Mouse (Mus musculus): Measurements from ENCODE around the gene A230050P20Rik. TPM values are rescaled to one million over a fixed set of nuclear protein-coding genes. Genes with fewer than 3 reads are reported as not detected.

A230050P20Rik gene
- polyA plus RNA-seq, 1 experiment from 2014 or later: 2.7 TPM

DNA sequence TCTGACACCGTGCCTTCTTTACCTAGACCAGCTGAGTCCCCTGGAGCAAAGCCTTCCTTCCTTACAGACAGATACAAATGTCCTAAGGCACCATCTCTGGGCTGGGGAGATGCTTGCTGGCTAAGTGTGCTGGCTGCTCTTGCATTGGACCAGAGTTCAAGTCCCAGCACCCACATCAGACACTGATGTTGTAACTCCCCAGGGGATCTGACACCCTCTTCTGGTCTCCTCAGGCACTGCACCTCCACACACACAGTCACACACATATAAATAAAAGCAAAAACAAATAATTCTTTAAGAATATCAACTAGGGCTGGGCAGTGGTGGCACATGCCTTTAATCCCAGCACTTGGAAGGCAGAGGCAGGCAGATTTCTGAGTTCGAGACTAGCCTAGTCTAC, 18.3 kb upstream of the A230050P20Rik start:
- Histone ChIP-seq H3K4me1 (replicated peaks) (no peaks in the 10 kb centered on the region), H3K9me3 (no peaks in the 10 kb centered on the region), H3K9ac (no peak overlapping the region), H3K27ac (replicated peaks) (no peak overlapping the region), H3K4me2 (no peak overlapping the region), H3K36me3 (no peaks in the 10 kb centered on the region), H3K4me3 (no peak overlapping the region), H3K27me3 (no peaks in the 10 kb centered on the region; the same call in 1 of the 2 replicates)
- WGBS: 85% methylated on average over 2 of the region's 2 CpGs
- ATAC-seq (ENCODE audit: low read depth): no peak

DNA sequence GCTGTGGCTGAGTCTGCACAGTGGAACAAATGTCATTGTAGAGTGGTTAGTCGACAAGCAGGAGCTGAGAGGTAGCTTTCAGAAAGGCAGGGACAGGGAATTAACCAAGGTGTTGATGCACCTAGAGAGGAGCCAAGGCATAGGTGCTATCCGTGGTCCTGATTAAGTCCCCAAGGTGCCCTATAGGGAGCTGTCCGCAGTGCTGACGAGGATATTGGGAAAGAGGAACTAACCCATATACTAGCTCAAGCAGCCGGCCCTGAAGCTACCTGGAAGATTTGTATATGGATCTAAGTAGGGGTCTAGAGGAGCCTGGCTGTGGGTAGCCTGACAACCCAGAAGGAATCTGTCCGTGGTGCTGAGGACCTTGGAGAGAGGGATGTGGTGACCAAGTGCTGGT, 11.3 kb upstream of the A230050P20Rik start:
- Histone ChIP-seq H3K9me3 (no peaks in the 10 kb centered on the region), H3K9ac (no peak overlapping the region), H3K4me2 (no peak overlapping the region), H3K4me3 (no peak overlapping the region), H3K4me1 (replicated peaks) (no peaks in the 10 kb centered on the region), H3K27ac (replicated peaks) (no peak overlapping the region), H3K36me3 (no peaks in the 10 kb centered on the region), H3K27me3 (peaks cover 8% of the 10 kb centered on the region)
- no peak for ATAC-seq (ENCODE audit: low read depth)
- 15% methylated on average over 6 of the region's 6 CpGs for WGBS

DNA sequence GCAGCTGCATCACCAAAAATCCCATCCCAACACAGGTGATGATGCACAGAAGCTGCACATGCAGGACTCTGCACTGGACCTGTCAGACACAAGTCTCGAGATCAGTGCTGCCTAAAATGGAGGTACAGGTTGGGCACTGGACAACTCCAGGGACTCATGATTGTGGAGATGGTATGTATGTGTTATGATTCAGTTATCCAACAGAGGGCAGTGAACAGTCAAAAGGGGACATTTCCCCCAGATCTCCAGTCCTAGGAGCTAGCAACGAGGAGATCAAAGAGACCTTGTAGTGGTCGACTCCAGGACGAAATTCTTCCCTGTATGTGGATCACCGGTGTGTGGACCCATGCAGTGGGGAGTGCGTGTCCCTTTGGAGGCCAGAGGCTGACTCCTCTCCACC, 8.5 kb upstream of the A230050P20Rik start:
- H3K4me3 ChIP-seq: no peak overlapping the region
- no peaks in the 10 kb centered on the region for H3K36me3 ChIP-seq
- H3K9me3 ChIP-seq: no peaks in the 10 kb centered on the region
- peaks cover 8% of the 10 kb centered on the region for H3K27me3 ChIP-seq
- H3K4me2 ChIP-seq: no peak overlapping the region
- H3K4me1 ChIP-seq (replicated peaks): no peaks in the 10 kb centered on the region
- no peak overlapping the region for H3K9ac ChIP-seq
- WGBS: 53% methylated on average over 6 of the region's 6 CpGs
- no peak for ATAC-seq (ENCODE audit: low read depth)
- no peak overlapping the region for H3K27ac ChIP-seq (replicated peaks)

DNA sequence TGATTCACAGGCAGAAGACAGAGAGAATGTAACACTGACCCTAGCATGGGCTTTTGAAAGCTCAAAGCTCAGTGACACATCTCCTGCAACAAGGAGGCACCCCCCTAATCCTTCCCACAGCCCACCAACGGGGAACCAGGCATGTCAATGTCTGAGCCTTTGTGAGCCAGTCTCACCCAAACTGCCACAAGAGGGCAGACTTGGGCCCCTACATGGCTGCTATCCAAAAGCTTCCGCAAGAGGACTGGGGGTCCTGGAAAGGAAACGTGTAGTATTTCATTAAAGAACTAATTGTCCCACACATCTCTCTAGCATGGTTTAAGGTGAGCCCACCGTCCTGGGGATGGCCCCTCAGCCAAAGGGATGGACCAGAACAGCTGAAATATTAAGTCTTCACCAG, 6.6 kb upstream of the A230050P20Rik start:
- no peak overlapping the region for H3K4me3 ChIP-seq
- H3K4me2 ChIP-seq: no peak overlapping the region
- 9% methylated on average over 4 of the region's 4 CpGs for WGBS
- H3K9ac ChIP-seq: no peak overlapping the region
- H3K27ac ChIP-seq (replicated peaks): no peak overlapping the region
- H3K9me3 ChIP-seq: no peaks in the 10 kb centered on the region
- H3K4me1 ChIP-seq (replicated peaks): no peaks in the 10 kb centered on the region
- ATAC-seq (ENCODE audit: low read depth): no peak
- peaks cover 13% of the 10 kb centered on the region for H3K27me3 ChIP-seq
- no peaks in the 10 kb centered on the region for H3K36me3 ChIP-seq

DNA sequence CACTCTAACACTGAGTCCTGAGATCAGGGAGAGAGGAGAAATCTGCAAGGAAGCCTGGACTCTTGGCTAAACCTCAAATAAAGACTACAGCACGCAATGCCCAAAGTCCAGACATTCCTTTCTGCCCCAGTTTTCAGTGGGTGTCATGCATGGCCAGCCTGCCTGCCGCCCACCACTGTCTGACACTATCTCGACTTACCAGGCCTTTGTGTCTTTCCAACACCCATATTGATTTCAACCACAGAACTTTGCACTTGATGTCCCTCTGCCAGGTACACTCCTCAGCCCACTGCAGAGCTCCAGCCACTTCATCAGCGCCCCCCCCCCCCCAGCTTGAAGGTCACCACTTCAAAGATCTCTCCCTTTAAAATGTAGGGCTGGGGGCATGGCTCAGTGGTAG, 6.2 kb upstream of the A230050P20Rik start:
- H3K4me1 ChIP-seq (replicated peaks): no peaks in the 10 kb centered on the region
- H3K9ac ChIP-seq: no peak overlapping the region
- no peak for ATAC-seq (ENCODE audit: low read depth)
- H3K36me3 ChIP-seq: no peaks in the 10 kb centered on the region
- no peak overlapping the region for H3K4me2 ChIP-seq
- no peak overlapping the region for H3K4me3 ChIP-seq
- WGBS: 56% methylated on average over 4 of the region's 4 CpGs
- H3K27me3 ChIP-seq: peaks cover 17% of the 10 kb centered on the region
- no peak overlapping the region for H3K27ac ChIP-seq (replicated peaks)
- H3K9me3 ChIP-seq: no peaks in the 10 kb centered on the region

DNA sequence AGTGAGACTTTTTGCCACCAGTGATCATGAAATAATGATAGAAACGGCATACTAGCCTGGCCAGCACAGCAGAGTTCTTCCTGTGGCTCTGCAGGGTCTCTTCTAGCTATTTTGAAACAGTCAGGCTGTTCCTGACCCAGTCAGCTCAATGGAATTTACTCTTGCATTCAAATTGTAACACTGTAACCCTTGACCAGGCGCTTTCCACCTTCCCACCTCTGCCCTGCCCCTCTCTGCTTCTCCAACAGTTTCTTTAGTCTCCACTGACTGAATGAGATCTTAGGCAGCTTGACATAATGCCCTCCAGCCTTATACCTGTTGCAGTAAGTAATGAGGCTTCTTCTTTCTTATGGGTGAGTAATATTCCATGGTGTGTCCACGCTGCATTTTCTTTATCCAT, 1.6 kb upstream of the A230050P20Rik start:
- Histone ChIP-seq H3K9me3 (no peaks in the 10 kb centered on the region), H3K4me3 (no peak overlapping the region), H3K4me1 (replicated peaks) (peaks cover 6% of the 10 kb centered on the region), H3K9ac (no peak overlapping the region), H3K27me3 (peaks cover 51% of the 10 kb centered on the region), H3K36me3 (no peaks in the 10 kb centered on the region), H3K4me2 (no peak overlapping the region), H3K27ac (replicated peaks) (no peak overlapping the region)
- WGBS: 40% methylated on average over 3 of the region's 3 CpGs
- ATAC-seq (ENCODE audit: low read depth): no peak

DNA sequence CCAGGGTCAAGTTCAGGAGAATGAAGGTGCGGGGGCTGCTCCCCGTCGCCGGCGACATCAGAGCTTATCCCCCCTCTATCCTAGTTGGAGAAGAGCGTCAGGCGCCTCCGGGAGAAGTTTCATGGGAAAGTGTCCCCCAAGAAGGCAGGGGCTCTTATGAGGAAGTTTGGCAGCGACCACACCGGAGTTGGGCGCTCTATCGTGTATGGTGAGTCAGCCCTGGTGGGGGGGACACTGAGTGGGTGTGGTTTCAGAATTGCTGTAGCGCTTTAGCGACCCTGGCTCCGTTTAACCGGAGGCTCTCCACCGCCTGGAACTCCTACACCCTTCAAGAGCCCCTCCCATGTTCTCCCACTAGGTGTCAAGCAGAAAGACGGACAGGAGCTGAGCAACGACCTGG, 804 bp downstream of the A230050P20Rik start:
- H3K27me3 ChIP-seq: peaks cover 51% of the 10 kb centered on the region
- H3K9ac ChIP-seq: no peak overlapping the region
- no peak for ATAC-seq (ENCODE audit: low read depth)
- no peak overlapping the region for H3K27ac ChIP-seq (replicated peaks)
- 4% methylated on average over 19 of the region's 19 CpGs for WGBS
- H3K4me1 ChIP-seq (replicated peaks): peaks cover 6% of the 10 kb centered on the region
- peak overlapping the region; percentile 46 for H3K4me2 ChIP-seq
- no peaks in the 10 kb centered on the region for H3K36me3 ChIP-seq
- H3K9me3 ChIP-seq: no peaks in the 10 kb centered on the region
- H3K4me3 ChIP-seq: peak overlapping the region; percentile 33

DNA sequence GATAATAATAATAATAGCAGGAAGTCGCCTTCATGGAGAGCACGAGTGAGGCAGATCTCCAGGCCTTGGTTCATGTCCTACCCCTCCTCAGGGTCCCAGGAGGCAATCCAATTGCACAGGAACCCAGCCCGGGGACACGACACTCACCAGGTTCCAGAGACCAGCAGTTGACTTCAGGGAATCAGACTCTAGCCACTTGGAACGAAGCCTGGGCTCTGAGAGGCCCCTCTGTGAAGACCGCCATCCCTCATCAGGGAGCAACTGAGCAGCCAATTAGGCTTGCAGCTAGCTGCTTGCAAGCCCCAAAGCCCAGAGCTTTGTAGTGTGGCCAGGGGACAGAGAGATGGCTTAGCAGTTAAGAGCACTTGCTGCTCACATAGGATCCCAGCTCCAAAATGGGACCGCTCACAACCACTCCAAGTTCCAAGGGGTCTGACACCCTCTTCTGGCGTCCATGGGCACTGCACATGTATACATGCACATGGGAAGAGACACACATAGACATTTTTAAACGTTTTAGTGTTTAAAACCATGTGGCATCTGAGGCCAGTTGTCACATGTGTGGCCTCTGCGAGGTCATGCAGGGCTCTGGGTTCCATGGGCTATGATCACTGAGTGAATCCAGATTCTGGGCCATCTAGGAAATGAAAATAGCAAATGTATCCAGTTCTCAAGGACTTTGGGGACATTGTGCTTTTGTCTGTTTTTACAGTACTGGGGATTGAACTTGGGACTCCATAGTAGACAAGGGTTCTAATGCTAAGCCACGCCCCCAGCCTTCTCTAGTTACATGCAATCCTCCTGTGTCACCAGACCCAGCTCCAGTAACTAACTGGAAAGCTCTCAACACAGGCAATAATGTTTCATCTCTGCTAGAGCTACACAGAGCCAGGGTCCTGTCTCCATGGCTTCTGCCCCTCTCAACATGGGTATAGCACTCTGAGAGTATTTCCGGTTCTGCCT, 2.0 kb downstream of the A230050P20Rik start:
- WGBS: 77% methylated on average over 12 of the region's 12 CpGs
- no peak overlapping the region for H3K9ac ChIP-seq
- no peak overlapping the region for H3K27ac ChIP-seq (replicated peaks)
- H3K4me2 ChIP-seq: no peak overlapping the region
- H3K4me1 ChIP-seq (replicated peaks): peaks cover 6% of the 10 kb centered on the region
- ATAC-seq (ENCODE audit: low read depth): no peak
- no peaks in the 10 kb centered on the region for H3K36me3 ChIP-seq
- no peak overlapping the region for H3K4me3 ChIP-seq
- H3K27me3 ChIP-seq: peaks cover 51% of the 10 kb centered on the region
- no peaks in the 10 kb centered on the region for H3K9me3 ChIP-seq

DNA sequence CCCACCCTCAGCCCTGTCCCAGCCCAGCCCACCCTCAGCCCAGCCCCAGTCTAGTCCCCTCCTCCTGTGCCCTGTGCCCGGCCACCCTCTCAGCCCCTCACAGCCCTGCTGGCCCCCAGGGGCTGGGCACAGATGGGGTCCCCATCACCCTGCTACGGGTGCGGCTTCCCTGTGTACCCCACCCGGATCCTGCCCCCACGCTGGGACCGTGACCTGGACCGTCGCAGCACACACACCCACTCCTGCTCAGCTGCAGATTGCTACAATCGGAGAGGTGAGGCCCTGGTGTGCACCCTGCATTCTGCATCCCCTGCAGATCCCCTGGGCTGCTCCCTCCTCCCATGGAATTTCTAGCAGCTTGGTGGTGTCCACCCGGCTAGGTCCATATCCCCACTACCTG, 4.5 kb downstream of the A230050P20Rik start:
- Histone ChIP-seq H3K36me3 (no peaks in the 10 kb centered on the region), H3K4me2 (no peak overlapping the region), H3K27ac (replicated peaks) (no peak overlapping the region), H3K27me3 (peaks cover 34% of the 10 kb centered on the region), H3K4me1 (replicated peaks) (peaks cover 12% of the 10 kb centered on the region), H3K9ac (no peak overlapping the region), H3K9me3 (no peaks in the 10 kb centered on the region), H3K4me3 (no peak overlapping the region)
- 90% methylated on average over 10 of the region's 10 CpGs for WGBS
- no peak for ATAC-seq (ENCODE audit: low read depth)

DNA sequence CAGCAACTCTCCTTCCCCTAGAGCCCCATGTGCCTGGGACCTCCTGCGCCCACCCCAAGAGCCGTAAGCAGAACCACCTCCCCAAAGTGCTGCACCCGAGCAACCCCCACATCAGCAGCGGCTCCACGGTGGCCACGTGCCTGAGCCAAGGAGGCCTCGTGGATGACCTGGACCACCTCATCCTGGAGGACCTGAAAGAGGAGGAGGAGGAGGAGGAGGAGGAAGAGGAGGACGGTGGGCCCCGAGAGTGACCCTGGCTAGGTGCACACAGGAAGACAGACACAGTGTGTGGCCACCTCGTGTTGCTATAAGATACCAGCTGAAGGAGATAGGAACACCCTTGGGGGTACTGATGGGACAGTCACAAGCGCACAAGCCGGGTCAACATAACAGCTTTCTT, 5.1 kb downstream of the A230050P20Rik start:
- no peak for ATAC-seq (ENCODE audit: low read depth)
- peaks cover 29% of the 10 kb centered on the region for H3K27me3 ChIP-seq
- H3K9ac ChIP-seq: no peak overlapping the region
- H3K4me1 ChIP-seq (replicated peaks): peaks cover 11% of the 10 kb centered on the region
- no peaks in the 10 kb centered on the region for H3K9me3 ChIP-seq
- H3K36me3 ChIP-seq: no peaks in the 10 kb centered on the region
- H3K4me2 ChIP-seq: no peak overlapping the region
- WGBS: 91% methylated on average over 12 of the region's 12 CpGs
- no peak overlapping the region for H3K27ac ChIP-seq (replicated peaks)
- no peak overlapping the region for H3K4me3 ChIP-seq

DNA sequence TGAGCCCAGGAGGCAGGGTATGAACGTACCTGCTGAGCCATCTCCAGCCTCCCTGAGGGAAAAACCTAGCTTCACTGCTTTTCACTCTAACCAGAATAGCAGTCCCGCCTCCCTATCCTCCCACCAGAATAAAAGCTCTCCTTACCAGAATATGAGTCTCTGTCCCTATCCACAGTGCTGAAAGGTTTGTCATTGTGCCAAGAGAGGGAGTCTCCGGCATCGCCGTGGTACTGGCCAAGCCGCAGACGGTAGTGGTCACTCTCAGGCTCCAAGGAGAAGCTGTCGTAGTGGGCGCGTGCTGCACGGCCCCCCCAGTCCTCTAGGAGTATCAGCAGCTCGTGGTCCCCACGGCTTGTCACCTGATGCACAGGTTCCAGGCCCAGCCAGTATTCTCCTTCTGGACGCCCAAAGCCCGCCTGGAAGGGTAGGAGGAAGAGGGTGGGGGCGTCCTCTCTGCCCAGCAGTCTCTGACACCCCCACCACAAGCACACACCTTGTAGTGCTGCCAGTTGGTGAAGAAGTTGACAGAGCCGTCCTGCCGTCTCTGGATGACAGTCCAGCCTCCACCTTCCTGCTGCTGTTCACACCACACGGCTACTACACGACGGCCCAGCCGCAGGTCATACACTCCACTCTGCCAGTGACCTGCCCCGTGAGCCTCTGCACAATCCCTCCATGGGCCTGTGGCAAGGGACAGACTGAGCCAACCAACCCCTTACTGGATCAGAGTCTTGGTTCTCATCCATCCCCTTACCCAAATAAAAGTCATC, 6.8 kb downstream of the A230050P20Rik start:
- Histone ChIP-seq H3K9me3 (no peaks in the 10 kb centered on the region), H3K4me3 (no peak overlapping the region), H3K27me3 (peaks cover 12% of the 10 kb centered on the region), H3K36me3 (no peaks in the 10 kb centered on the region), H3K27ac (replicated peaks) (no peak overlapping the region), H3K4me2 (no peak overlapping the region), H3K9ac (no peak overlapping the region), H3K4me1 (replicated peaks) (peaks cover 6% of the 10 kb centered on the region)
- 68% methylated on average over 23 of the region's 23 CpGs for WGBS
- no peak for ATAC-seq (ENCODE audit: low read depth)

DNA sequence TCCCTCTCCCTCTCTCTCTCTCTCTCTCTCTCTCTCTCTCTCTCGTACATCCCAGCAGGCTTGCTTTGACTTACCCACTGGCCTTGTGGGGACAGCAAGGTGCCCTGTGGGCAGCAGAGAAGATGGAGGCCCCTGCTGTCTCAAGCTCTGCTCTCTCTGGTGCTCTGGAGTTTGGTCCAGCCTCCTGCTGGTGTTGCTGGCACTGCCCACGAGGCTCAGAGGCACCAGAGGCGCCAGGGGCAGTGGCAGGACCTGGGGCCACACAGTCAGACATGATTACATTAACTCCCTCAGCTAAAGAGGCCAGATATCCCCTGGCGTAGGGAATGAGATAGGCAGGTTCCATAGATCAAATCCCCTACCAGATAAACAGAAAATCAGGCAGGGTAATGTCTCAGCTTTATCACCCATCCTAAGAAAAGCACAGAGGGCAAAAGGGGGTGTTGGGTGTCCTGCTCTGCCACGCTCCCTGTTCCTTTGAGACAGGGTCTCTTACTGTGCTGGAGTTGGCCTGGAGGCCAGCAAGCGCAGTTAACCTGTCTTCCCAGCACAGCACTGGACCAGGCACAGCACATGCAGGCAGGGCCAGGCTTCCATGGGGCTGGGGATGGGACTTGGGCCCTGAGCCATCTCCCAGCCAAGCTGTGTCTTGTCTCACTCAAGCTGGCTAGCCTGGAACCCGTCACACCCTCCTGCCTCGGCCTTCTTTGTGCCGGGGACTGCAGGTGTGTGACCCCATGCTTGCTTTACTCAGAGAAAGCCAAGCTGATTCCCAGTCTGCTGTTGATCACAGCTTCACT, 8.1 kb downstream of the A230050P20Rik start:
- 74% methylated on average over 9 of the region's 9 CpGs for WGBS
- ATAC-seq (ENCODE audit: low read depth): no peak

More for the DNA sequence above, 8.1 kb downstream of the A230050P20Rik start:
- no peaks in the 10 kb centered on the region for H3K9me3 ChIP-seq
- no peak overlapping the region for H3K9ac ChIP-seq
- H3K4me2 ChIP-seq: no peak overlapping the region
- H3K4me1 ChIP-seq (replicated peaks): peaks cover 6% of the 10 kb centered on the region
- H3K36me3 ChIP-seq: no peaks in the 10 kb centered on the region
- no peak overlapping the region for H3K4me3 ChIP-seq
- no peaks in the 10 kb centered on the region for H3K27me3 ChIP-seq
- H3K27ac ChIP-seq (replicated peaks): no peak overlapping the region
